Mouse (Mus musculus) MEL (cell line): ENCODE results near the gene Itpr1. TPM values are rescaled to one million over a fixed set of nuclear protein-coding genes. Genes with fewer than 3 reads are reported as not detected.

Experiments used
- DNase-seq: peaks from one replicate; pipeline ENCODE4 v3.0.0; 2011; ENCODE audit warnings: low read depth, low spot score
- H3K27ac ChIP-seq: 2 replicates; pipeline ENCODE4 v1.5.1; 2012; ENCODE audit warnings: low read depth, mild to moderate bottlenecking, control low read depth, low read length, moderate library complexity; ENCODE audit not compliant: control insufficient read depth
- H3K27me3 ChIP-seq, 2 experiments: fragments of 150-350 bp in 1 of 2; sonication (generic) in 1 of 2; 2 replicates each; pipeline ENCODE4 v1.6.1; 2012; ENCODE audit warnings: low read length in 2 of 2, mild to moderate bottlenecking in 2 of 2, improper control_type of control experiment in 1 of 2, moderate library complexity in 1 of 2; ENCODE audit not compliant: insufficient read depth in 2 of 2, control insufficient read depth in 1 of 2
- H3K36me3 ChIP-seq, 2 experiments: 2 replicates each; pipeline ENCODE4 v1.6.1; 2012 to 2014; ENCODE audit warnings: low read length in 2 of 2, improper control_type of control experiment in 1 of 2, inconsistent platforms in 1 of 2, mild to moderate bottlenecking in 1 of 2; ENCODE audit not compliant: insufficient read depth in 2 of 2, control insufficient read depth in 1 of 2
- H3K4me1 ChIP-seq, 2 experiments: fragments of 150-350 bp in 1 of 2; sonication (generic) in 1 of 2; 2 replicates each; pipeline ENCODE4 v1.6.1; 2012; ENCODE audit warnings: low read length in 2 of 2, improper control_type of control experiment in 1 of 2, mild to moderate bottlenecking in 1 of 2; ENCODE audit not compliant: insufficient read depth in 2 of 2, control insufficient read depth in 1 of 2
- H3K4me3 ChIP-seq, 2 experiments: fragments of 150-350 bp in 1 of 2; sonication (generic) in 1 of 2; 2 replicates each; pipeline ENCODE4 v1.5.1; 2012; ENCODE audit warnings: low read depth in 2 of 2, low read length in 2 of 2, mild to moderate bottlenecking in 2 of 2, moderate library complexity in 2 of 2, control low read depth in 1 of 2, improper control_type of control experiment in 1 of 2; ENCODE audit not compliant: control insufficient read depth in 1 of 2, insufficient read depth in 1 of 2
- H3K79me2 ChIP-seq: 2 replicates; pipeline ENCODE4 v1.6.1; 2012; ENCODE audit warnings: mild to moderate bottlenecking, low read length, moderate library complexity; ENCODE audit not compliant: control insufficient read depth, poor library complexity, insufficient read depth
- H3K9ac ChIP-seq: 2 replicates; pipeline ENCODE4 v1.6.1; 2012; ENCODE audit warnings: low read depth, mild to moderate bottlenecking, control low read depth, low read length, moderate library complexity; ENCODE audit not compliant: control insufficient read depth, poor library complexity, severe bottlenecking
- H3K9me3 ChIP-seq: fragments of 150-350 bp; sonication (generic); replicated peaks from 2 replicates; pipeline ENCODE4 v1.6.1; 2012; ENCODE audit warnings: mild to moderate bottlenecking, low read length, improper control_type of control experiment, moderate library complexity; ENCODE audit not compliant: insufficient read depth
- EP300 ChIP-seq, 2 experiments: IDR thresholded peaks; 2 replicates each; pipeline ENCODE4 v1.6.1; 2011; ENCODE audit warnings: improper control_type of control experiment in 2 of 2, low read length in 2 of 2, low read depth in 1 of 2, mild to moderate bottlenecking in 1 of 2
- GABPA ChIP-seq: IDR thresholded peaks from 2 replicates; pipeline ENCODE4 v1.6.1; 2012; ENCODE audit warnings: low read depth, mild to moderate bottlenecking, inconsistent platforms, low read length, improper control_type of control experiment, moderate library complexity
- JUND ChIP-seq: IDR thresholded peaks from 2 replicates; pipeline ENCODE4 v1.6.1; 2011; ENCODE audit warnings: low read depth, mild to moderate bottlenecking, improper control_type of control experiment, low read length
- KAT2A ChIP-seq: conservative IDR thresholded peaks from 2 replicates; pipeline ENCODE4 v1.6.1; 2012; ENCODE audit warnings: low read depth, low read length, improper control_type of control experiment, inconsistent platforms
- MAFK ChIP-seq: IDR thresholded peaks from 2 replicates; pipeline ENCODE4 v1.6.1; 2011; ENCODE audit warnings: low read depth, mild to moderate bottlenecking, low read length, improper control_type of control experiment, borderline replicate concordance
- MXI1 ChIP-seq: IDR thresholded peaks from 2 replicates; pipeline ENCODE4 v1.6.1; 2011; ENCODE audit warnings: mild to moderate bottlenecking, low read depth, low read length, improper control_type of control experiment
- MYB ChIP-seq: IDR thresholded peaks from 2 replicates; pipeline ENCODE4 v1.6.1; 2011; ENCODE audit warnings: mild to moderate bottlenecking, low read depth, low read length, improper control_type of control experiment
- MYC ChIP-seq: IDR thresholded peaks from 2 replicates; pipeline ENCODE4 v1.6.1; 2011; ENCODE audit warnings: low read depth, mild to moderate bottlenecking, low read length, improper control_type of control experiment, moderate library complexity
- NELFE ChIP-seq: IDR thresholded peaks from 2 replicates; pipeline ENCODE4 v1.6.1; 2011; ENCODE audit warnings: low read depth, low read length, improper control_type of control experiment
- NRF1 ChIP-seq: IDR thresholded peaks from 2 replicates; pipeline ENCODE4 v1.6.1; 2014; ENCODE audit warnings: low read depth, mild to moderate bottlenecking, inconsistent platforms, low read length, improper control_type of control experiment, moderate library complexity; ENCODE audit not compliant: poor library complexity, insufficient read depth, severe bottlenecking
- POLR2A ChIP-seq, 2 experiments: IDR thresholded peaks; 2 replicates each; pipeline ENCODE4 v1.6.1; 2011 to 2012; ENCODE audit warnings: low read length in 2 of 2, mild to moderate bottlenecking in 2 of 2, control low read depth in 1 of 2, improper control_type of control experiment in 1 of 2, low read depth in 1 of 2, moderate library complexity in 1 of 2; ENCODE audit not compliant: control insufficient read depth in 1 of 2, insufficient read depth in 1 of 2, poor library complexity in 1 of 2
- POLR2AphosphoS2 ChIP-seq: IDR thresholded peaks from 2 replicates; pipeline ENCODE4 v1.6.1; 2011; ENCODE audit warnings: low read length, improper control_type of control experiment
- POLR2AphosphoS5 ChIP-seq: IDR thresholded peaks from 2 replicates; pipeline ENCODE4 v1.6.1; 2012; ENCODE audit warnings: low read depth, borderline replicate concordance, mild to moderate bottlenecking, inconsistent platforms, low read length, moderate library complexity, mixed read lengths
- TAL1 ChIP-seq: IDR thresholded peaks from 2 replicates; pipeline ENCODE4 v1.6.1; 2012; ENCODE audit warnings: mild to moderate bottlenecking, inconsistent platforms, low read length, moderate library complexity, mixed read lengths
- TBP ChIP-seq: IDR thresholded peaks from 2 replicates; pipeline ENCODE4 v1.8.0; 2011; ENCODE audit warnings: low read depth, low read length, improper control_type of control experiment
- TCF12 ChIP-seq: IDR thresholded peaks from 2 replicates; pipeline ENCODE4 v1.6.1; 2014; ENCODE audit warnings: low read depth, mild to moderate bottlenecking, inconsistent platforms, low read length, improper control_type of control experiment, moderate library complexity
- USF1 ChIP-seq: IDR thresholded peaks from 2 replicates; pipeline ENCODE4 v1.6.1; 2014; ENCODE audit warnings: low read depth, mild to moderate bottlenecking, inconsistent platforms, low read length, improper control_type of control experiment, moderate library complexity
- ZC3H11A ChIP-seq: IDR thresholded peaks from 2 replicates; pipeline ENCODE4 v1.6.1; 2012; ENCODE audit warnings: low read depth, mild to moderate bottlenecking, inconsistent platforms, low read length, improper control_type of control experiment
- polyA plus RNA-seq, 2 experiments: library from polyadenylated mRNA; stranded (reverse) in 1 of 2; unstranded in 1 of 2; fragments of >175 nt in 1 of 2; fragments of >200 nt in 1 of 2; gene quantifications; 2 replicates each; pipeline versions ENCODE4 v1.2.1 to v1.2.4; 2012; ENCODE audit warnings: low replicate concordance in 2 of 2, low read depth in 1 of 2; ENCODE audit not compliant: insufficient read length in 2 of 2, insufficient read depth in 1 of 2, missing spikeins in 1 of 2
- total RNA-seq: library from RNA; depleted of rRNA; stranded (reverse); fragments of 300-350 nt; gene quantifications from 2 replicates; pipeline ENCODE4 v1.2.3, GENCODE M21; 2012

Itpr1 gene
- total and polyA plus RNA-seq, 3 experiments: 15.6 to 19.0 TPM; not detected in 1

DNA sequence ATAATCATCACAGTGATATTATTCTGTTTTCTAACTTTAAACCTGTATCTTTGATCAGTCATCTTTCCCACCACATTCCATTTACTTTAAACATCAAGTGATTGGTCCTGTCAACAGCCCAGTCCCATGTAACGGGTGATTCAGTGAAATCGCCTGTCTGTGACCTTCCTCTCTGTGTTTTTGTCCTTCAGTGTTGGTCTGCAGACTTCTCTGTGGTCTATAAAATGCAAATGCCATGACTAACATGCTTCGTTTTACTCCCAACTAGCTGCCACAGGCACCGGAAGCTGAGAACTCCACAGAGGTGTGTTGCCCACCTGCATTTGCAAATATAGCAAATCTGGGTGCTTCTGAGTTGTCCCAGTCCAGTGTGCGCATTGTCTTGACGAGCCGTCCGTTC, 218.3 kb downstream of the Itpr1 start:
- Histone ChIP-seq H3K9me3 (no peaks in the 10 kb centered on the region), H3K79me2 (no peaks in the 10 kb centered on the region), H3K4me3 (no peak overlapping the region), H3K9ac (no peak overlapping the region), H3K4me1 (no peaks in the 10 kb centered on the region), H3K27me3 (no peaks in the 10 kb centered on the region), H3K36me3 (peaks cover 0 to 5% of the 10 kb centered on the region in 2 experiments; a peak in 2 of 4 replicates), H3K27ac (no peak overlapping the region)
- no peak for DNase-seq
- TF ChIP-seq TBP (no peak), USF1 (no peak), EP300 (IDR thresholded peaks at IDR 0.05; ENCODE audit: low read depth in 1 of 2, low read length in 2 of 2) (no peak), JUND (no peak), GABPA (no peak), POLR2A (IDR thresholded peaks at IDR 0.05; ENCODE audit: control insufficient read depth in 1 of 2, insufficient read depth in 1 of 2, low read depth in 1 of 2, low read length in 2 of 2, poor library complexity in 1 of 2) (no peak), NRF1 (no peak), POLR2AphosphoS2 (no peak), MYB (no peak)

DNA sequence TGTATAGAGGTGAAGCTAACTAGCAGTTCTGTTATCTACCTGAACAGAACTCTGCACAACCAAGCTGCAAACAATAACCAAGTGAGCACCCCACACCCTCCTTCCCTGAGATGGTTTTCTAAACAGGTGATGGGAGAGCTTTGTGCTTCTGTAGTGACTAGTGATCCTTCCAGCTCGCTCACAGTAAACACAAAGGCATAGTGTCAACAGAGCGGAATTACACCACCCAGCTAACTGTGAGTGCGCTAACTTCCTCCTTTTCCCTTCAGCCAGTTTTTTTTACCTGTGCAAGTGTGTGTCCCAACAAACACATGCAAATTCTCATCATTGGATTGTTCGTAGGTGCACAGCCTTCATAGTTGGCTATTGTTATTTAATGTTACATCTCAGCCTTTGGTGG, 219.9 kb downstream of the Itpr1 start:
- Histone ChIP-seq H3K36me3 (peaks cover 0 to 5% of the 10 kb centered on the region in 2 experiments; a peak in 2 of 4 replicates), H3K9me3 (no peaks in the 10 kb centered on the region), H3K9ac (no peak overlapping the region), H3K79me2 (no peaks in the 10 kb centered on the region)
- no peak for TF ChIP-seq POLR2AphosphoS2
- TF ChIP-seq USF1: no peak
- no peak for TF ChIP-seq MYB
- TF ChIP-seq, all 39 proteins: peak for 0
- no peak for DNase-seq
- H3K4me3 ChIP-seq: no peak overlapping the region
- no peak overlapping the region for H3K27ac ChIP-seq
- no peaks in the 10 kb centered on the region for H3K4me1 ChIP-seq
- H3K27me3 ChIP-seq: no peaks in the 10 kb centered on the region

DNA sequence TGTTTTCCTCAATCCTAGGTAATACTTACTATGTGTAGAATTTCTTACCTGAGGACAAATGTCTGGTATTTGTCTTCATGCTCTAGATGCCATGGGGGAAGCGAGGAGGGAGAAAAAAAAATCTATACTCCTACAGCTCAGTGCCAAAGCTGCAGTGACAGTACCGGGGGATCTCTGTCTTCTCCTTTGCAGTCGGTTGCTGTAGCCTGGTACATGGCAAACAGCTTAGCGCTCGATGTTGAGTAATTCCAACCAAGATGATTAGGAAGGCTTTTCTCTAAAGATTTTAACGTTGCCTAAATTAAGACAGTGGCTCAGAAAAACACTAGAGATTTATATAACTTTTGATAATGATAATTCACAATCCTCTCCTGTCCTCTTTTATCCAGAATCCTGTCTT, 221.9 kb downstream of the Itpr1 start:
- H3K9me3 ChIP-seq: no peaks in the 10 kb centered on the region
- no peaks in the 10 kb centered on the region for H3K36me3 ChIP-seq

More for the DNA sequence above, 221.9 kb downstream of the Itpr1 start:
- H3K79me2 ChIP-seq: no peaks in the 10 kb centered on the region
- no peaks in the 10 kb centered on the region for H3K27me3 ChIP-seq
- H3K27ac ChIP-seq: no peak overlapping the region
- no peaks in the 10 kb centered on the region for H3K4me1 ChIP-seq
- H3K9ac ChIP-seq: no peak overlapping the region
- no peak for DNase-seq
- TF ChIP-seq TAL1: no peak
- TF ChIP-seq ZC3H11A: no peak
- TF ChIP-seq POLR2AphosphoS5: no peak
- no peak for TF ChIP-seq EP300 (IDR thresholded peaks at IDR 0.05; ENCODE audit: low read depth in 1 of 2, low read length in 2 of 2)
- TF ChIP-seq MYC: no peak
- no peak for TF ChIP-seq MXI1
- TF ChIP-seq MAFK: no peak
- TF ChIP-seq NELFE: no peak
- no peak for TF ChIP-seq TCF12
- no peak for TF ChIP-seq KAT2A
- TF ChIP-seq JUND: no peak
- H3K4me3 ChIP-seq: no peak overlapping the region
